Mouse (Mus musculus): ENCODE measurements at regions not wholly inside any gene's neighbourhood (a gene's known extent, or its start where the extent isn't known, plus 50 kb on each side); places are given as distances from the start of the nearest gene placed in this dataset.

GRCm38 (mm10) chr16:62441197-62441596, 345.4 kb downstream of the Nsun3 start (continued):
- no peak for TF ChIP-seq BHLHE40 (IDR thresholded peaks at IDR 0.05; ENCODE audit: borderline replicate concordance, low read depth, low read length)

- Histone ChIP-seq H3K36me3 (ENCODE audit: control insufficient read depth in 1 of 2, insufficient read depth in 2 of 2, low read length in 2 of 2) (no peaks in the 10 kb centered on the region), H3K4me3 (ENCODE audit: control insufficient read depth in 1 of 2, insufficient read depth in 1 of 2, low read depth in 2 of 2, low read length in 2 of 2) (no peak overlapping the region), H3K9me3 (replicated peaks; ENCODE audit: insufficient read depth, low read length) (no peaks in the 10 kb centered on the region), H3K9ac (ENCODE audit: control insufficient read depth, low read depth, low read length, poor library complexity, severe bottlenecking) (no peak overlapping the region), H3K27ac (ENCODE audit: control insufficient read depth, low read depth, low read length) (no peak overlapping the region), H3K79me2 (ENCODE audit: control insufficient read depth, insufficient read depth, low read length, poor library complexity) (no peaks in the 10 kb centered on the region), H3K4me1 (ENCODE audit: control insufficient read depth in 1 of 2, insufficient read depth in 2 of 2, low read length in 2 of 2) (no peaks in the 10 kb centered on the region), H3K27me3 (ENCODE audit: control insufficient read depth in 1 of 2, insufficient read depth in 2 of 2, low read length in 2 of 2) (no peaks in the 10 kb centered on the region)
- no peak for DNase-seq (ENCODE audit: low read depth, low spot score)
- TF ChIP-seq MEF2A (IDR thresholded peaks at IDR 0.05; ENCODE audit: extremely low read depth, insufficient replicate concordance, low read depth, low read length, poor library complexity, severe bottlenecking), result no peak
- TF ChIP-seq ZC3H11A (IDR thresholded peaks at IDR 0.05; ENCODE audit: low read depth, low read length), result no peak
- no peak for TF ChIP-seq NRF1 (IDR thresholded peaks at IDR 0.05; ENCODE audit: insufficient read depth, low read depth, low read length, poor library complexity, severe bottlenecking)
- no peak for TF ChIP-seq GABPA (IDR thresholded peaks at IDR 0.05; ENCODE audit: low read depth, low read length)
- TF ChIP-seq HCFC1 (IDR thresholded peaks at IDR 0.05; ENCODE audit: low read depth, low read length), result no peak
- no peak for TF ChIP-seq RAD21 (IDR thresholded peaks at IDR 0.05; ENCODE audit: low read depth, low read length)
- no peak for TF ChIP-seq CHD2 (IDR thresholded peaks at IDR 0.05; ENCODE audit: low read length)
- TF ChIP-seq TAL1 (IDR thresholded peaks at IDR 0.05; ENCODE audit: low read length), result no peak
- TF ChIP-seq JUND (IDR thresholded peaks at IDR 0.05; ENCODE audit: low read depth, low read length), result no peak
- TF ChIP-seq RCOR1 (IDR thresholded peaks at IDR 0.05; ENCODE audit: low read depth, low read length), result no peak
- no peak for TF ChIP-seq SMC3 (IDR thresholded peaks at IDR 0.05; ENCODE audit: low read depth, low read length)
- no peak for TF ChIP-seq CTCF (IDR thresholded peaks at IDR 0.05 in 2 of 3, conservative IDR thresholded peaks at IDR 0.05 in 1 of 3; ENCODE audit: control insufficient read depth in 1 of 3, insufficient read depth in 1 of 3, low read depth in 2 of 3, low read length in 3 of 3, poor library complexity in 1 of 3, severe bottlenecking in 1 of 3)
- no peak for TF ChIP-seq KAT2A (conservative IDR thresholded peaks at IDR 0.05; ENCODE audit: low read depth, low read length)
- TF ChIP-seq E2F4 (IDR thresholded peaks at IDR 0.05; ENCODE audit: borderline replicate concordance, low read depth, low read length), result no peak
- TF ChIP-seq MYB (IDR thresholded peaks at IDR 0.05; ENCODE audit: low read depth, low read length), result no peak
- no peak for TF ChIP-seq EP300 (IDR thresholded peaks at IDR 0.05; ENCODE audit: low read depth in 1 of 2, low read length in 2 of 2)
- TF ChIP-seq POLR2A (IDR thresholded peaks at IDR 0.05; ENCODE audit: control insufficient read depth in 1 of 2, insufficient read depth in 1 of 2, low read depth in 1 of 2, low read length in 2 of 2, poor library complexity in 1 of 2), result no peak
- no peak for TF ChIP-seq ZMIZ1 (IDR thresholded peaks at IDR 0.05; ENCODE audit: low read depth, low read length)
- TF ChIP-seq SIN3A (IDR thresholded peaks at IDR 0.05; ENCODE audit: low read length), result no peak
- TF ChIP-seq MAFK (IDR thresholded peaks at IDR 0.05; ENCODE audit: borderline replicate concordance, low read depth, low read length), result no peak
These were observed 353.5 kb downstream of the Nsun3 start for GRCm38 (mm10) chr16:62433125-62433524.
